Mouse (Mus musculus): ENCODE data around the gene Hadhb.

GRCm38 (mm10) chr5:30118018-30118417 lies 37.0 kb upstream of the Hadhb start:
- TF ChIP-seq POLR2A (IDR thresholded peaks at IDR 0.05; ENCODE audit: insufficient read depth, low read depth, low read length) (no peak), CTCF (IDR thresholded peaks at IDR 0.05) (no peak), EP300 (IDR thresholded peaks at IDR 0.05; ENCODE audit: insufficient read depth, low read depth, low read length) (no peak)

All from heart, adult 2 months (tissue).